Mouse (Mus musculus) gastrocnemius, postnatal 14 days (tissue): ENCODE measurements at regions not wholly inside any gene's neighbourhood (a gene's known extent, or its start where the extent isn't known, plus 50 kb on each side); places are given as distances from the start of the nearest gene placed in this dataset.

Source experiments
- DNase-seq: peaks from one replicate; pipeline ENCODE4 v3.0.0; 2021; ENCODE audit warnings: mixed read lengths
- intact Hi-C: fragments of 180-260 bp; cut with DNase I; formaldehyde crosslinking; loops from one replicate; pipeline ENCODE4 v1.15.1; 2025; ENCODE audit warnings: low total_unique reads

DNA sequence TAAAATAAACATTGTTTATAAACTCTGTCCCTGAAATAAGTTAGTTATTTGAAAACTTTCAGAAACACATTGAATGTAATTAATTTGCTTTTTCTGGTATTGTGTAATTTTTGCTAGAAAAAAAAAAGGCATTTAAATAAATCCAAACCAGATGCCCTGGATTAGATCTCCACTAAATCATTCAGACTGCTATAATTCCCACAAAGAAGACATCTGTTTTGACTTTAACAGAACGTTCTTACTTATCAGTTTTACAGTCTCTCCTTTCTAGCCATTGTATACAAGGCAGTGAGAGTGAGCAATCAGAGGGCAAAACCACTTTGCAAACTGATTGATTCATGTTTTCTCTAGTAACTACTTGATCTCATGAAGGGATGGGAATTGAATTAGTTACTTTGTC is 478.8 kb downstream of the Slitrk6 start:
- no peak for DNase-seq
- intact Hi-C loops: no loop called here

DNA sequence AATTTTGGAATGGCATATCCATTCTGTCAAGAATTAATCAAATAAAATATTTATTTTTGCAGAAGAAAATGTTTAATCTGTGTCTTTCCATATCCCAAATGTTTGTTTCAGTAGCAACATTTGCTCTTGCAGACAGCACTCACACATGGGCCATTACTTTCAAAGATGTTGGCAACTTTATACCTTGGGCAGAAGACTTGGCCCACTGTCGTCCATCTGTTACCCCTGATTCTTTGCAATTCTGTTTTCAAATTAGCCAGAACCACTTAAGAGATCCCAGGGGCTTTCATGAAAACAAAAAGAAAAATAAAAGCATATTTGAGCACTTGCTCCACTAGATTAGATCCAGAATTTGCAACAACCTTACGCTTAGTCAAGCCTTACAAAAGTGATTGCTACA is 483.7 kb downstream of the Slitrk6 start:
- no peak for DNase-seq
- intact Hi-C loops: no loop called here

- no peak for DNase-seq
- intact Hi-C loops: no loop called here
Measured at GRCm38 (mm10) chr14:110244466-110244865, 510.5 kb downstream of the Slitrk6 start.

GRCm38 (mm10) chr14:110243549-110243948 is 511.4 kb downstream of the Slitrk6 start:
- intact Hi-C loops: no loop called here
- DNase-seq: no peak

GRCm38 (mm10) chr14:110238800-110239199 is 516.1 kb downstream of the Slitrk6 start:
- intact Hi-C loops: no loop called here

GRCm38 (mm10) chr14:110224678-110225446 is 530.1 kb downstream of the Slitrk6 start:
- intact Hi-C loops: no loop called here
- DNase-seq: no peak

More at GRCm38 (mm10) chr14:110238800-110239199, 516.1 kb downstream of the Slitrk6 start:
- no peak for DNase-seq

DNA sequence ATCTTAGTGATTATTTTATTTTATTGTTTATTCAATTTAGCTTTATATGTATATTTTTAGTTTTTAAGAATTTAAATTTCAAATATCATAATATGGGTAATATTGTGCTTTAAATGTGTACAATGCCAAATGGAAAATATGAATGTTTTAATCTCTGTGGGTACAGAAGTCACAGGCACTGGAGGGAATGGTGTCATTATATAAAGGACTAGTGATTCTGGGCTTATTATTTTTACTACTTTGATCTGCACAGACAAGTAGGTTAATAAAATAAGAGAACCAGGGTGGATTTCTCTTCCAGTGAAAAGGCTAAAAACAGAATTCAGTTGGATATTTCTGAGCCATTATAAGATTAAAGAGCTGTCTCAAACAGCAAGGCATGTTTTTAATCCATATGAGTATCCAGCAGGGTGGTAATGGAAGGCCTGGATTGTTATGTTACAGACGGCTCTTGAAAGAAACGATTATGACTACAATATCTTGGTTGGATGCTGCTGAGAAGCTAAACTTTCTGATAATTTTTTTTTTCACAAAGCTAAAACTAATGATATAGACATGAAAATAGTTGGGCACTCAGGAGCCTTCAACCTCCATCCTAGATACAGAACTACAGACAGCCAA is 563.9 kb downstream of the Slitrk6 start:
- intact Hi-C loops: no loop called here
- no peak for DNase-seq

DNA sequence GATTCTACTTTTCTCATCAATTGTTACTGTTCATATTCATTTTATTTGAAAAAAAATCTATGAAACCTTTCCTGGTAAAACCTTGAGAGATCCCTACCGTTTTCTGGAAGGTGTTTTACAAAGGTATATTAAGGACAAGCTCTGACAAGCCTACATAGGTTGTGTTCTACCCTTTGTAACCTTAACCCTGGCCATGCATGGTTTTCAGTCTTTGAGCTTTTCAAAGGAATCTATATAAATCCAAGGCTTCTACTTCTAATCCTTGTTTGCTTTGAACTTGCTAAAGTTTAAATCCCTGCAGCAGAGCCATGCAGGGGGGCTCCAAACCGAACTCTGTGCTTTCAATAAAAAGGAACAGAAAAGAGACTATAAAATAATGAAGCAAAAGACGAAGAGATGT is 564.5 kb downstream of the Slitrk6 start:
- intact Hi-C loops: no loop called here
- no peak for DNase-seq

DNA sequence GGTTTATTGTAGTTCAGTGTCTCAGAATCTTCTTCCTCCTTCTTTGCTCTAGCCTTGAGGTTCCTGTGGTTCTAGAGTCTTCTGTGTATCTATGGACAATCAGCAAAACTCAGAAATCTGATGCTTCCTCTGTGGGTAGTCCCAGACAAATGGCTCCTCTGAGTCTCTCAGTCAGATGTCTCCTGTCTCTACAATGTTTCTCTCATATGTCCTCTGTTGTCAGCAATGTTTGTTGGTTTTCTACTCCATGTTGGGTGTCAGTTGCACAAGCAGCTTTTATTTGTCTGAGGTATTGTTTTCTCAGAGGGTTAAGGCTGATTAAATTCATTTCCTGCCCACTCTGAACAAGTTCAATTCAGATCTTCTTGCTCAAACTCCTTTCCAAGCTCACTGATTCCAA is 575.8 kb downstream of the Slitrk6 start:
- DNase-seq: no peak
- intact Hi-C loops: no loop called here

GRCm38 (mm10) chr14:110171162-110172117 is 583.5 kb downstream of the Slitrk6 start:
- DNase-seq: no peak
- intact Hi-C loops: no loop called here

DNA sequence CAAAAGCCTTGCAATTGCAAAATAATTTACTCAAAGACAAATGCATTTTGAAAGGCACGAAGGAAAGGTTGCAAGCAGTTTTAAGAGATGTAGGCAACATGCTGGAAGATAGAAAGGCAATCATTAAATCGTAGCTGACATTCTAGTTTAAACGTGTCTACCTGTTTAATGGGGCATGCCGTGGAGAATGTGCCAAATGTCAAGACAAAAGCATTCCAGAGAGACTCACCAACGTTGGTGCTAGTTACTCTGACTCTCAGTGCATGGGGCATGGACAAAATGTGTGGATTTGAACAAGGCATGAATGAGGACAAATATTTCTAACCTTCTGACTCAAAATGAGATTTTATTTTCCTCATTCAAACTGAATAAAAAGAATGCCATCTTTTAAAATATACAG is 586.3 kb downstream of the Slitrk6 start:
- intact Hi-C loops: no loop called here
- no peak for DNase-seq

GRCm38 (mm10) chr14:110128265-110128664 is 626.7 kb downstream of the Slitrk6 start:
- intact Hi-C loops: no loop called here
- DNase-seq: no peak

DNA sequence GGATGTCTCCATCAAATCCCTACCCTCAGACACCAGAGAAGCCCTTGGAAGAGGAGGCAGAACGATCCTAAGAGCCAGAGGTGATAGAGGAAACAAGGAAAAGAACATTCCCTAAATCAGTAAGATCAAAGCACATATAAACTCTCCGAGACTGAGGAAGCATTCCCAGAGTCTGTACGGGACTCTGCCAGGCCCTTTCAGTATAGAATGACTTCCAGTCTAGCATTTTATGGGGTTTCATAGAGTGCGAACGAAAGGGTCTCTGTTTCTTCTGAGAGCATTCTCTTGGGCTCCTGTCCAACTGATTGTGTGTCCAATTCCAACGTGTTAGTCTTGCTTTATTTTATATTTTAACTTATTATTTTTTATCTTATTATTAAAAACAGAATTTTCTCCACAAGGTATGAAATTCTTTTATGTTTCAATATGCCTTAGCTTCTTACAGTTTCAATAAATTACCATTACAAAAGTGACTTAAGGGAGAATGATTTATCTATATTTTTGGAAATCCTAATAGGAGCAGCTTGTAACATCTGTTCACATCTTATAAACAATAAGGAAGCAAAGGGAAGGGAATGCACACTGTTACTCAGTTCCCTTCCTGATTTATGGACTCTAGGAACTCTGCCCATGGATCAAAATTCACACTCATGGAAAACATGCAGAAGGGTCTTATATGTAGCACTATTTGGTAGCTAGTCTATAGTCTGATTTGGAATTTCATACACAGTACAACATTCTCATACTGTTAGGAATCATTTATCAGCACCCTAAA is 628.8 kb downstream of the Slitrk6 start:
- intact Hi-C loops: no loop called here
- no peak for DNase-seq

- DNase-seq: no peak
- intact Hi-C loops: no loop called here
Measured at GRCm38 (mm10) chr14:110122710-110123109, 632.2 kb downstream of the Slitrk6 start.

DNA sequence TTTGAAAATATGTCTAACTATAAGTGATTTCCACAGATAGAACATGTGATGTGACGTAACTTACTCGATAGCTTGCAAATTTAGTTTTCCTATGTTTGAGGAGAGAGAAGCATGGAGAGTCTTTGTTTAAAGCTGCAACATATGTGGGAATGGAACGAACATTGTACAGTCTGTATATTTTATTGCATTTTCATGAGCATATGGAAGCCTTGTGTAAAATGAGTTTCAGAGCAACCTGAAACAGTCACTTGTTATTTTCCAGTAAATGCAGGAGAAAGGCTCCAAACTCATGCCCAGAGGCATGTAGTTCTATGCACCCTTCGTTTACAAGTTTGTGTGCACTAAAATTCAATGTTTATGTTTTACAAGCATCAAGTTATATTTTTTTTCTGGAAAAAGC is 639.4 kb downstream of the Slitrk6 start:
- DNase-seq: no peak
- intact Hi-C loops: no loop called here

GRCm38 (mm10) chr14:110100852-110101251 is 654.1 kb downstream of the Slitrk6 start:
- DNase-seq: no peak
- intact Hi-C loops: no loop called here

- DNase-seq: no peak
- intact Hi-C loops: no loop called here
Measured at GRCm38 (mm10) chr14:110078351-110078750, 676.6 kb downstream of the Slitrk6 start.

DNA sequence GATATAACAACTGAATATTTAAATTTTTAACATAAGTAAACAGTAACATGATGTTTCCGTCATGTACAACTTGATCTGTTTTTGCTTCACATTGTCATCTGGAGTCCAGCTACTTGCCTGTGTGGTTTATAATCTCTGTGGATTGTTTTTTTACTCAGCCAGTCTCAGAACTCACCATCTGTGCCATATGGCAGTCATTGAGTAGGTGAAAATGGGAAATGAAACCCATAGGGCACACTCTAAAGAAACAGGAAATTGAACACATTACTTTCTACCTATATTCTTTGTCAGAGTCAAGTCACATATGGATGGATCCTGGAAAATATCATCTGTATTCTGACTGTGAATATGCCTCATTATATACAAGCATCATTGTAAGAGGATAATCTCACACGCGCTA is 707.2 kb downstream of the Slitrk6 start:
- no peak for DNase-seq
- intact Hi-C loops: no loop called here

GRCm38 (mm10) chr14:110043211-110043610 is 711.7 kb downstream of the Slitrk6 start:
- intact Hi-C loops: no loop called here
- no peak for DNase-seq

DNA sequence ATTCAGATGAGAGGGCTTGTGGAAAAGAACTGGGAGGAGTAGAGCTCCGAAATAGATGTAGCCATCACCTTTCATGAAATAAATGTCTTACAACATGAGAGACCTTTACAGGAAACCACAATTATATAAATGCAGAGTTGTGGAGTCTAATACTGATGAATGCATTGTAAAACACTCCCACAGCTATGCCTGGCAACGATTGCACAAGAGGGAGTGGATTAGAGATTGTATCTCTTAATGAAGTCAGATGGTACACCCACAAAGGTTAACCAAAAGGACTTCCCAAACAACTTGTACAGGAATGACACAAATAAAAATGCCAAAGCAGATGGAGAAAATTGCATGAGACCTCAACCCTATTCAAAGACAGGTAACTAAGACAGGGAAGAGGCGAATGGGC is 733.1 kb downstream of the Slitrk6 start:
- intact Hi-C loops: no loop called here
- DNase-seq: no peak
